Comparison of ENCODE assay signal across 8 mouse cellular contexts in genomic region chr9:121298411-121299091, GRCm38 (mm10). TPM values are rescaled to one million over a fixed set of nuclear protein-coding genes. Genes with fewer than 3 reads are reported as not detected.
A peak's percentile ranks its signal among the peaks of the same experiment; 100 is the strongest.
DNase-seq lines count a peak whose midpoint lies in the region; ATAC-seq lines count a peak whose summit lies in the region.

No protein-coding gene starts in this region.

- H3K27me3 ChIP-seq in heart, embryonic 13.5 days (replicated peaks): peaks cover 19% of the 10 kb centered on the region
- H3K27me3 ChIP-seq in megakaryocyte, embryonic 14.5 days (replicated peaks): peaks cover 48% of the 10 kb centered on the region
- no peaks in the 10 kb centered on the region for H3K27me3 ChIP-seq in stomach, embryonic 14.5 days (ENCODE audit: control insufficient read depth, insufficient read depth, low read length)

- no peaks in the 10 kb centered on the region for H3K9me3 ChIP-seq in heart, embryonic 13.5 days
- no peaks in the 10 kb centered on the region for H3K9me3 ChIP-seq in megakaryocyte, embryonic 14.5 days
- no peaks in the 10 kb centered on the region for H3K9me3 ChIP-seq in stomach, embryonic 14.5 days (ENCODE audit: control insufficient read depth, low read depth, low read length)

- DNase-seq in adrenal gland, postnatal 14 days: peak; percentile 72
- no peak for DNase-seq in adrenal gland, postnatal 4 days (ENCODE audit: low spot score in 2 of 2)
- DNase-seq in kidney, postnatal 14 days: peak; percentile 67
- no peak for DNase-seq in urinary bladder, postnatal 25 days (ENCODE audit: low spot score)

- peaks cover 46% of the 10 kb centered on the region for H3K4me1 ChIP-seq in heart, embryonic 13.5 days
- peaks cover 41% of the 10 kb centered on the region for H3K4me1 ChIP-seq in megakaryocyte, embryonic 14.5 days
- H3K4me1 ChIP-seq in stomach, embryonic 14.5 days (ENCODE audit: control insufficient read depth, insufficient read depth, low read length): peaks cover 31% of the 10 kb centered on the region

- no peaks in the 10 kb centered on the region for H3K36me3 ChIP-seq in heart, embryonic 13.5 days
- H3K36me3 ChIP-seq in megakaryocyte, embryonic 14.5 days (replicated peaks; ENCODE audit: low read length): no peaks in the 10 kb centered on the region
- no peaks in the 10 kb centered on the region for H3K36me3 ChIP-seq in stomach, embryonic 14.5 days (ENCODE audit: control insufficient read depth, insufficient read depth, low read length)

- H3K4me3 ChIP-seq in heart, embryonic 13.5 days: peak overlapping the region; percentile 93
- peak overlapping the region; percentile 92 for H3K4me3 ChIP-seq in megakaryocyte, embryonic 14.5 days (replicated peaks)
- peak overlapping the region; percentile 90 for H3K4me3 ChIP-seq in stomach, embryonic 14.5 days (ENCODE audit: low read depth, low read length)

- peak; percentile 24 for ATAC-seq in common myeloid progenitor, adult 5-6 weeks (replicated peaks; ENCODE audit: low read depth, poor library complexity, severe bottlenecking)
- ATAC-seq in heart, embryonic 13.5 days (ENCODE audit: extremely low read depth, insufficient number of reproducible peaks, low FRiP score, low TSS enrichment): no peak
- no peak for ATAC-seq in stomach, embryonic 14.5 days (ENCODE audit: insufficient number of reproducible peaks, insufficient read depth, low FRiP score, low read depth)

- H3K4me2 ChIP-seq in heart, embryonic 13.5 days: peak overlapping the region; percentile 97
- peak overlapping the region; percentile 86 for H3K4me2 ChIP-seq in stomach, embryonic 14.5 days (replicated peaks; ENCODE audit: low read depth, low read length)

- WGBS in heart, embryonic 13.5 days: 24% methylated on average over 15 of the region's 15 CpGs
- WGBS in stomach, embryonic 14.5 days: 40% methylated on average over 15 of the region's 15 CpGs

- peak overlapping the region; percentile 82 for H3K27ac ChIP-seq in heart, embryonic 13.5 days (replicated peaks)
- H3K27ac ChIP-seq in stomach, embryonic 14.5 days (ENCODE audit: low read length): 0 out of 2 replicates have a peak overlapping the region, but pooled peaks have one; percentile 21

- H3K9ac ChIP-seq in heart, embryonic 13.5 days: peak overlapping the region; percentile 97
- H3K9ac ChIP-seq in stomach, embryonic 14.5 days (replicated peaks; ENCODE audit: low read depth, low read length): peak overlapping the region; percentile 89

RNA-seq across cellular contexts. Expression of gene Trak1, which starts 1.2 kb away (rescaled TPM):
- 83.1 and 84.0 TPM in 2 replicates for total RNA-seq in adrenal gland, postnatal 14 days (2021)
- 10 to 100 TPM; 76.0 to 83.4 TPM for total RNA-seq in adrenal gland, postnatal 4 days (2021)
- total RNA-seq in common myeloid progenitor, adult 5-6 weeks (2017): 25.4 and 32.3 TPM in 2 replicates
- 30.4 and 32.2 TPM in 2 replicates for polyA plus RNA-seq in heart, embryonic 13.5 days (2015; fragmentation: Nextera tagmentation; extraction: Ambion mirVana)
- 5.1 and 9.7 TPM in 2 replicates for polyA plus RNA-seq in megakaryocyte, embryonic 14.5 days (2012; ENCODE audit: insufficient read depth, low replicate concordance)
- 18.3 and 21.9 TPM in 2 replicates for polyA plus RNA-seq in stomach, embryonic 14.5 days (2014; fragmentation: Nextera tagmentation; extraction: Ambion mirVana)

RNA-seq across cellular contexts. Expression of gene Ulk4, which starts 21.6 kb away (rescaled TPM):
- total RNA-seq in adrenal gland, postnatal 14 days (2021): 1.8 and 2.2 TPM in 2 replicates
- 1 to 10 TPM; 5.3 to 5.7 TPM for total RNA-seq in adrenal gland, postnatal 4 days (2021)
- 4.0 and 6.4 TPM in 2 replicates for total RNA-seq in common myeloid progenitor, adult 5-6 weeks (2017)
- 95.9 and 112 TPM in 2 replicates for polyA plus RNA-seq in heart, embryonic 13.5 days (2015; fragmentation: Nextera tagmentation; extraction: Ambion mirVana)
- polyA plus RNA-seq in megakaryocyte, embryonic 14.5 days (2012; ENCODE audit: insufficient read depth, low replicate concordance): not detected in 2 replicates
- 134 and 136 TPM in 2 replicates for polyA plus RNA-seq in stomach, embryonic 14.5 days (2014; fragmentation: Nextera tagmentation; extraction: Ambion mirVana)

Comparison
In these comparisons a context has a peak if more than half of its experiments do, and no peak if none do; other contexts are left out.
1. DNase-seq: peak in adrenal gland, postnatal 14 days (single experiment) and kidney, postnatal 14 days (single experiment); none in adrenal gland, postnatal 4 days (0 of 2) and urinary bladder, postnatal 25 days (single experiment).
2. Peak in every context shown above with its lines, with median percentiles within 50 percentile points of each other: H3K4me3 ChIP-seq.